Mouse (Mus musculus) hindbrain, embryonic 11.5 days (tissue): ENCODE results near the gene Wtap. TPM values are rescaled to one million over a fixed set of nuclear protein-coding genes. Genes with fewer than 3 reads are reported as not detected.

Experiments used
- ATAC-seq: fragments of 200-750 bp; cut with Nextera tagmentation; 2 replicates; pipeline ENCODE4 v1.8.0; 2017; ENCODE audit warnings: mild to moderate bottlenecking, moderate TSS enrichment, moderate library complexity; ENCODE audit not compliant: low FRiP score
- DNase-seq: peaks from one replicate; pipeline ENCODE4 v3.0.0-alpha.2; 2015; ENCODE audit warnings: low spot score
- H3K27ac ChIP-seq: fragments of 300-500 bp; sonication (generic); 2 replicates; pipeline ENCODE4 v1.5.1; 2014; ENCODE audit warnings: mild to moderate bottlenecking, low read depth, low read length
- H3K27me3 ChIP-seq: fragments of 300-500 bp; sonication (generic); 2 replicates; pipeline ENCODE4 v1.6.1; 2014; ENCODE audit warnings: mild to moderate bottlenecking, low read length, moderate library complexity, mixed read lengths; ENCODE audit not compliant: control insufficient read depth, insufficient read depth
- H3K36me3 ChIP-seq: fragments of 300-500 bp; sonication (generic); 2 replicates; pipeline ENCODE4 v1.6.1; 2014; ENCODE audit warnings: mild to moderate bottlenecking, low read length, moderate library complexity, mixed read lengths; ENCODE audit not compliant: control insufficient read depth, insufficient read depth
- H3K4me1 ChIP-seq: fragments of 300-500 bp; sonication (generic); replicated peaks from 2 replicates; pipeline ENCODE4 v1.6.1; 2014; ENCODE audit warnings: low read length, mixed read lengths; ENCODE audit not compliant: control insufficient read depth, insufficient read depth
- H3K4me2 ChIP-seq: fragments of 300-500 bp; sonication (generic); replicated peaks from 2 replicates; pipeline ENCODE4 v1.6.1; 2014; ENCODE audit warnings: mild to moderate bottlenecking, low read depth, low read length
- H3K4me3 ChIP-seq: fragments of 300-500 bp; sonication (generic); 2 replicates; pipeline ENCODE4 v1.5.1; 2014; ENCODE audit warnings: low read depth, low read length
- H3K9ac ChIP-seq: fragments of 300-500 bp; sonication (generic); 2 replicates; pipeline ENCODE4 v1.6.1; 2014; ENCODE audit warnings: low read depth, low read length
- H3K9me3 ChIP-seq: fragments of 300-500 bp; sonication (generic); 2 replicates; pipeline ENCODE4 v1.6.1; 2016; ENCODE audit warnings: low read length; ENCODE audit not compliant: control insufficient read depth
- WGBS: fragments of 180-500 bp; shearing (Covaris S2); extraction: QIAGEN DNeasy Blood & Tissue Kit; methylation state at CpG from one replicate; pipeline ENCODE4 v1.1.7; 2014; 5-methylcytosine and 5-hydroxymethylcytosine counted together
- polyA plus RNA-seq: library from polyadenylated mRNA; unstranded; fragments of >200 nt; fragmentation: Nextera tagmentation; extraction: Ambion mirVana; gene quantifications from 2 replicates; pipeline ENCODE4 v1.2.1, GENCODE M21; 2014

The Wtap gene
- polyA plus RNA-seq, 1 experiment from 2014 or later = 133 TPM

GRCm38 (mm10) chr17:12925703-12926180, 68.2 kb downstream of the Wtap start:
- no peaks in the 10 kb centered on the region for H3K27me3 ChIP-seq
- peaks cover 24% of the 10 kb centered on the region for H3K36me3 ChIP-seq
- no peak overlapping the region for H3K4me2 ChIP-seq
- ATAC-seq (no peak), DNase-seq (no peak)
- H3K27ac ChIP-seq = no peak overlapping the region
- 90% methylated on average over 8 of the region's 8 CpGs for WGBS
- H3K4me3 ChIP-seq = no peak overlapping the region
- H3K9me3 ChIP-seq = no peaks in the 10 kb centered on the region
- H3K4me1 ChIP-seq = no peaks in the 10 kb centered on the region
- H3K9ac ChIP-seq = no peak overlapping the region

GRCm38 (mm10) chr17:12925001-12925400, 69.0 kb downstream of the Wtap start:
- no peaks in the 10 kb centered on the region for H3K27me3 ChIP-seq
- DNase-seq = no peak
- ATAC-seq = no peak
- H3K4me3 ChIP-seq = no peak overlapping the region
- peaks cover 26% of the 10 kb centered on the region for H3K36me3 ChIP-seq
- no peak overlapping the region for H3K4me2 ChIP-seq
- WGBS = 93% methylated on average over 3 of the region's 3 CpGs
- H3K9ac ChIP-seq = no peak overlapping the region
- no peak overlapping the region for H3K27ac ChIP-seq
- H3K9me3 ChIP-seq = no peaks in the 10 kb centered on the region
- no peaks in the 10 kb centered on the region for H3K4me1 ChIP-seq

GRCm38 (mm10) chr17:12921073-12921472, 72.9 kb downstream of the Wtap start:
- no peak overlapping the region for H3K9ac ChIP-seq
- no peaks in the 10 kb centered on the region for H3K9me3 ChIP-seq
- 97% methylated on average over 1 of the region's 1 CpGs for WGBS
- H3K4me2 ChIP-seq = no peak overlapping the region
- ATAC-seq (no peak), DNase-seq (no peak)
- H3K27me3 ChIP-seq = no peaks in the 10 kb centered on the region
- no peak overlapping the region for H3K27ac ChIP-seq
- peaks cover 27% of the 10 kb centered on the region for H3K36me3 ChIP-seq
- H3K4me1 ChIP-seq = no peaks in the 10 kb centered on the region
- H3K4me3 ChIP-seq = no peak overlapping the region

Other genes starting within 250 kb of the Wtap start
- 16.9 and 18.7 TPM in 2 replicates for gene Igf2r, start 224.5 kb downstream of the Wtap start, polyA plus RNA-seq
- gene Mas1, start 126.0 kb downstream of the Wtap start, polyA plus RNA-seq = 0.08 and 0.14 TPM in 2 replicates
- not detected in 2 replicates for gene Mrgprh, start 118.1 kb downstream of the Wtap start, polyA plus RNA-seq
- gene Pnldc1, start 83.9 kb downstream of the Wtap start, polyA plus RNA-seq = 1.0 and 1.5 TPM in 2 replicates
- 546 and 558 TPM in 2 replicates for gene Tcp1, start 78.5 kb downstream of the Wtap start, polyA plus RNA-seq
- gene Mrpl18, start 77.8 kb downstream of the Wtap start, polyA plus RNA-seq = 162 and 171 TPM in 2 replicates
- gene Acat3, start 53.6 kb downstream of the Wtap start, polyA plus RNA-seq = 0.71 and 1.2 TPM in 2 replicates
- gene Acat2, start 33.4 kb downstream of the Wtap start, polyA plus RNA-seq = 244 and 372 TPM in 2 replicates
- 120 and 127 TPM in 2 replicates for gene Sod2, start 12.7 kb upstream of the Wtap start, polyA plus RNA-seq
- 0.25 TPM in 1 of 2 replicates, not detected in the other for gene Gpr31b, start 58.1 kb upstream of the Wtap start, polyA plus RNA-seq
- 0.23 TPM in 1 of 2 replicates, not detected in the other for gene Tcp10b, start 66.9 kb upstream of the Wtap start, polyA plus RNA-seq
- not detected in 2 replicates for gene Unc93a, start 137.6 kb upstream of the Wtap start, polyA plus RNA-seq
- not detected in 2 replicates for gene Smok2a, start 227.0 kb upstream of the Wtap start, polyA plus RNA-seq
- not detected in 2 replicates for gene Smok2b, start 236.1 kb upstream of the Wtap start, polyA plus RNA-seq